Mouse (Mus musculus) cerebellum, postnatal 25 days (tissue): ENCODE results near the gene Bud23.
A peak's percentile ranks its signal among the peaks of the same experiment; 100 is the strongest.
"Not testable (repeated sequence)": the region's sequence is repeated elsewhere in the genome, so short reads cannot be mapped to it uniquely, and the experiment has no call there.

Source experiments
- DNase-seq, 2 experiments: peaks; one replicate each; pipeline ENCODE4 v3.0.0; 2021; ENCODE audit warnings: mixed read lengths in 2 of 2

The Bud23 gene

DNA sequence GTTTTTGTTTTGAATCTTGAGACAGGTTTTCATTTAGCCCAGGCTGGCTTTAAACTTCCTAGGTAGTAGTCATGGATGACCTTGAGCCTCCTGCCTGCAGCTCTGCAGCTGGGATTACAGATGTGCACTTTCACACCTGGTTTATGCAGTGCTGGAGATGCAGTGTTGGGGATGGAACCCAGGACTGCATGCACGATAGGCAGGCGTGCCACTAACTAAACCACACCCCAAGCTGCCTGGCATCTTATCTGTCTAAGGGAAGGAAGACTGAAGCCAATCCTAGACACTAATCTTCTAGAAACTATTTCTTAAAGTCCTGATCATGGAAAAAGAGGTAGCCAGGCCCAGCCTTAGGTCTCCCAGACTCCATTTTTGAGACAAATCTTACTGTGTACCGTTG lies 5.7 kb upstream of the Bud23 start:
- DNase-seq: no peak

DNA sequence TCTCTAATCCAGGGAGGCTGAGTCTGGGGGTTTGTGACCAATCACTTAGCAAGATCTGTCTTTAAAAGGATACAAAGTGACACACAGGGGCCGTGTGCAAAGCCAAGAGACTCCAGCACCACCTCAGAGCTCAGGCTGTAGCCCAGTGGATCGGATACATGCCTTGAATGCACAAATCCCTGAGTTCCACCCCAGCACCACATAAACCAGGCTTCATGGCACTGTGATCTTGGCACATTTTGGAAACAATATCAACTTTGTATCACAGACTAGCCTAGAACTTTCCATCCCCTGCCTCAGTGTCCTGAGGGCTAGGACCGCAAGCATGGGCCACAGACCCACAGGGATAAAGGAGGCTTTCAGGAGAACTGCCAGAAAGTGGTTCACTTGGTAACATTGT lies 1.2 kb upstream of the Bud23 start:
- no peak for DNase-seq

DNA sequence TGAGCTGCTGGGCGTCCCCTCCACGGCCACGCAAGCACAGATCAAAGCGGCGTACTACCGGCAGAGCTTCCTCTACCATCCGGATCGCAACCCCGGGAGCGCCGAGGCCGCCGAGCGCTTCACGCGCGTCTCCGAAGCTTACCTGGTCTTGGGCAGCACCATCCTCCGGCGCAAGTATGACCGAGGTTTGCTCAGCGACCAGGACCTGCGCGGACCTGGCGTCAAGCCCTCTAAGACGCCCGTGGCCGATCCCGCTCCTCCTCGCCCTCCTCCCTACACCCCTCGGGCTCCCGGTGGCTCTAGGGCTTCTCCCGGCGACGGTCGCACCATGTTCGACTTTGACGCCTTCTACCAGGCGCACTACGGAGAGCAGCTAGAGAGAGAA lies 385 bp downstream of the Bud23 start:
- DNase-seq: no peak

DNA sequence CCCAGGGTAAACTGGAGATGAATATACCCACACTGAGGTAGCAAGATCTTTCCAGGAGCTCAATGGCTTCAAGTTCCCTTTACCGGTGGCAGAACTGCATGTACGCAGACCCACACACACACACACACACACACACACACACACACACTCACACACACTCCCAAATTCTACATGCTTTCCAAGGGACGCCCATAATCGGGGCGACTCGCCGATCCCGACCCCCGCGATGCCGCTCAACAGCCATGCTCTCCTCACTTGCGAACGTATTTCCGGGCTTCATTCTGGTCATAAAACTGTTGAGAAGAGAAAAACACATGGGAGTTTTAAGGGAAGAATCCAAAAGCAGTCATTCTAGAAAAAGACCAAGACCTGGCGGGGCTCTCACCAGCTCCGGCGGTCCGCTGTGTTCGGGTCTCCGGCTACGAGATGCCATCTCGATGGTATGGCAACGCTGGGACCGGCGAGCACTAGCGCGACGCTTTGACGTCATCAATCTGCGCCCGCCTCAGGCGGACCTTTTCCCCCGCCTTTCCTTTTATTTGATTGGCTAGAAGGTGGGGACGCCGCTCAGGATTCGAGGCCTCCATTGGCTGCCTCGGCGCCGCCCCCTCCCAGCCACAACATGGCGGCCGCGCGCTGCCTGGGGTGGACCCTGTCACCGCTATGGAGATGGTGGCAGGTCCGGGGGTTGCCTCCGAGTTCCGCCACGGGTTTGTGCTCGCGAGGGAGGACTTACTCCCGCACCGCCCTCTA lies 954 bp downstream of the Bud23 start, which contains the start of gene Dnajc30:
Dnajc30 (plus strand) TSS at position 574 of the 753 bp plus-strand sequence.
- DNase-seq: peak; percentile 99

DNA sequence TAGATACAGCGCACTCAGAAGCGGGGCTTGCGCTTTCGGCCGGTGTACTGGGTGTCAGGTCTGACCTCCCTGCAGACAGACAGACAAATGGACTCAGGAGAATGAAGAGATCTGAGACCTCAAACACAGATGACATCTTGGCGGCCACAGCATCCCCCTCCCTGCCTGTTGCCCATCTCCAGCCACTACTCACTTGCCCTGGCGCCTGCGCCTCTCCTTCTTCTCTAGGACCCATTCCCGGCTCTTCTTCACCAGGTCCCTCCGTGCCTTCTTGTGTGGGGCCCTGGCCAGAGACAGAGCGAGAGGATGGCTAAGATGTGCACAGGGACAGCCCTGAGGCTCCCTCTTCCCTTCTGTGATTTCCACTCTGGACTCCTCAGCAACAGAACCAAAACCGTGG lies 11.4 kb downstream of the Bud23 start:
- DNase-seq: no peak

DNA sequence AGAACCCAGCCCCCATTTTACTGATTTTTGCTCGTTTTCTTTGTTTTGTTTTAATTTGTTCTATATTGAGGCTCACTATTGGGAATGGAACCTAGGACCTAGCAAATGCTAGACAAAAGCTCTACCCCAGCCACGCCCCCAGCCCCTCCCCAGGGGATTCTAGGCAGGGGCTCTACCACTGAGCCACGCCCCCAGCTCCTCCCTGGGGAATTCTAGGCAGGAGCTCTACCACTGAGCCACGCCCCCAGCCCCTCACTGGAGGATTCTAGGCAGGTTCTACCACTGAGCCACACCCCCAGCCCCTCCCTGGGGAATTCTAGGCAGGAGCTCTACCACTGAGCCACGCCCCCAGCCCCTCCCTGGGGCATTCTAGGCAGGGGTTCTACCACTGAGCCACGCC lies 15.5 kb downstream of the Bud23 start:
- DNase-seq: not testable (repeated sequence)

DNA sequence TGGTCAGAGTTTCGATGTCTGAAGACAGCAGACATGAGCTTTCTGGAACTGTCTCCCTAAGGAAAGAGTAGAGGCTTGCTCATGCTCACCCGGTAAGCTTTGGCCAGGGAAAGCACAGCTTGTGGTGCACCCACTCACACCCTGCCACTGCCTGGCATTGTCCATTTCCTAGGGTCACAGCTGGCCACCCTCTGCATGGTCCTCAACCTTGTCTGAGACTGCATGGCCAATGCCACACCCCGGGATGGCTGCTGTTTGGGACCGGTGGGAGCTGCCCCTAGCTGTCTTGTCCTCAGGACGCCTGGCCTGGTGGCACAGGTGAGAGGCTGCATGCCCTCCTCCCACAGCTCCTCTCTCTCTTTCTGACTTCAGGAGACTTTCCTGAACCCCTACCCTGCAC lies 16.2 kb downstream of the Bud23 start:
- DNase-seq: no peak

DNA sequence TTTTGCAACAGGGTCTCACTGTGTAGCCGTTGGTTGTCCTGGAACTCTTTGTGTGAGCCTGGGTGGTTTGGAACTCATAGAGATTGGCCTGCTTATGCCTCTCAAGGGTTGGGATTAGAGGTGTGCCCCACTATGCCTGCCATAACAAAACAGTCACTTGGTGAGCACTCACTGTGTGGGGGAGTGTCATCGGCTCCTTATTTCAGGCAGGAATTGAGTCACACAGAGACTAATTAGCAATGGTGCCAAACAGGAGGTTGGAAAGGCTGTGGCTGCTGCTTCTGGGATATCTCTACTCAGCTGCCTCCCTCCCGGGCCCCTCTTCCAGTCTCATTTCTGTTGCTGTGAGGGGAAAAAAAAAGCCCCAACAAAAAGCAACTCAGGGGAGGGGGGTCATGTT lies 20.2 kb downstream of the Bud23 start:
- no peak for DNase-seq

DNA sequence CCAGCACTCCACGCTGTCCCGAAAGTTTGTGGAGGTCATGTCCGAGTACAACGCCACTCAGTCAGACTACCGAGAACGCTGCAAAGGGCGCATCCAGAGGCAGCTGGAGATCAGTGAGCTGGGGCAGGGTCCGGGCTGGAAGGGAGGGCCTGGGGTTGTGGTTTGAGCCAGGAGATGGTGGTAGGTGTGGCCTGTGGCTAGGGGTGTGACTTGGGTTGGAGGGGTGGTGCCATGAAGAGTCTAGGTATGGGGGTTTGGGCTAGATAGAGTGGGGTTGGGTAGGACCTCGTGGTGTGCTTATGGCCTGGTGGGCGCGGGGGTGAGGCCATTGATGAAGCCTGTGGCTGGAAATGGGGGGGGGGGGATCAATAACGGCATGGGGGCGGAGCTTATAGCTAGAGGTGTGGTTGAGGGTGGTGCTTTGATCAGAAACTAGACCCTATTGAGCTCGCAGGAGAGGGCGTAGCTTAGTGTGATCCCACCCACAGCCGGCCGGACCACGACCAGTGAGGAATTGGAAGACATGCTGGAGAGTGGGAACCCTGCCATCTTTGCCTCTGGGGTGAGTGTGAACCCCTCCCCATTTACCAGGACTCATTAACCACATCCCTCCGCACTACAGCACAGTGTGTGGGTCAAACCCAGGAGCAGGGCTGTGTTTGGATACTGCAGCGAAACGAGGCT lies 22.5 kb downstream of the Bud23 start:
- no peak for DNase-seq

DNA sequence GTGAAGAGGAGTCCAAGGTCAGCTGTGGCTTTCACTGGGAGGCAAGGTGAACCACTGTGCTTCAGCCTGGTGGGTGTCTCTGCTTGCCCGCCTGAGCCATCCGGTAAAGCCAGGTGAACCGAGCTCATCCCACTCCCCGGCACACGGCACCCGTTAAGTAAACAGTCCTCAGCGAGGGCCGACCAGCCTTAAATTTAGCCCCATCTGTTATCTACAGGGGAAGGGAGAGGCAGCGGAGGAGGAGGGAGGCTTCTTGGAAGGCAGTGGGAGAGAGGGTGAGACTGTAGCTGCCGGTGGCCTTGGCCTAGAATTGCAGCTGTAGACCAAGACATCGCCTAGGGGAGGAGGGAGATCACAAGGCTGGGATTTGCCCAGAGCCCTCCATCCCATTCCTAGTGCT lies 24.0 kb downstream of the Bud23 start:
- DNase-seq: no peak

DNA sequence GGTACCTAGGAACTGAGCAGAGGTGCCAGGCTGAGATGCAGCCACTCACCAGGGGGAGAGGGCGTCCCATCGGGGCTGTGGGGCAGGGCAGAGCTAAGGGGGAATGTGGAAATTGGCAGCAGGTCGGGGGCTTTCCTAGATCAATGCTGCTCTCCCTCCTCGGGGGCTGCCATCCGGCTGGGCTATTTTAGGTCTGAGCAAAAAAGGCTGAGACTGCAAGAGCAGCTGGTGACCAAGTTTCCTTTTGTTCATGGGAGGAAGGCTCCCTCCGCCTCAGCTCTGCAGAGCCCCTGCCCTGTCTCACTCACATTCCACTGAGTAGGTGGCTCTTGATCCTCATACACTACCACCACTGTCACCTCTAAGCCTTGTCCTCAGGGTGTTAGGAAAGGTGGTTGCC lies 24.7 kb downstream of the Bud23 start:
- no peak for DNase-seq

DNA sequence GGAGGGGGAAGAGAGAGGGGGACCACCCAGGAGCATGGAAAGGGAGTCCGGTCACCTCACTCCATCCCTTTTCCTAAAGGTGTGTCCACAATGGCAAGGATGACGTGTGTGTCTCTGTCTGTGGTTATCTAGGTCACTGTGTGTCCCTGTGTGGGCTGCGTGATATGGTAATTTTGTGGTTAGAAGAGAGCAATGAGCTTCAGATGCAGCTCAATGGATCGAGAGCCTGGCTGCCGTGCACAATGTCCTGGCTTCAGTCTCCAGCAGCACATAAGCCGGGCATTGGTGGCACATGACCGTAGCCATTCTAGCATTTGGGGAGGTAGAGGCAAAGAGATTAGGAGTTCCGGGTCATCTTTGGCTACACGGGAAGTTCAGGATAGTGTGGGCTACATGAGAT lies 25.2 kb downstream of the Bud23 start:
- DNase-seq: no peak

DNA sequence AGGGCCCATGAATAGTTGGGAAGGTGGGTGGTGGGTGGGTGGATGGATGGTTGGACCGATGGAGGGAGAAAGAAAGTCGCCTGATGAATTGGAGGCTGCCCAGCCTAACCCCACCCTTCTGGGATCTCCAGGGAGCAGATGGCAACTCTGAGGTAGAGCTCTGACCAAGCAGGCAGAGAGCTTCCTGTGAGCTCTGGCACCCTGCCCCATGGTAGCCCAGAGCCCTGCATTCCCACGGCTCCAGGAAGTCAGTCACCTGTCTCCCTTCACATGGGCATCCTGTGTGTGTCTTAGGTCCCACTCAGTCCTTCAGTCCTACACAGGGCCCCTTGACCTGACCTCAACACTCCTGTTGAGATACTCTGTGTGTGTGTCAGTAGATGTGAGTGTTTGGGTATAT lies 26.8 kb downstream of the Bud23 start:
- peak; percentile 59 to 71 for DNase-seq

DNA sequence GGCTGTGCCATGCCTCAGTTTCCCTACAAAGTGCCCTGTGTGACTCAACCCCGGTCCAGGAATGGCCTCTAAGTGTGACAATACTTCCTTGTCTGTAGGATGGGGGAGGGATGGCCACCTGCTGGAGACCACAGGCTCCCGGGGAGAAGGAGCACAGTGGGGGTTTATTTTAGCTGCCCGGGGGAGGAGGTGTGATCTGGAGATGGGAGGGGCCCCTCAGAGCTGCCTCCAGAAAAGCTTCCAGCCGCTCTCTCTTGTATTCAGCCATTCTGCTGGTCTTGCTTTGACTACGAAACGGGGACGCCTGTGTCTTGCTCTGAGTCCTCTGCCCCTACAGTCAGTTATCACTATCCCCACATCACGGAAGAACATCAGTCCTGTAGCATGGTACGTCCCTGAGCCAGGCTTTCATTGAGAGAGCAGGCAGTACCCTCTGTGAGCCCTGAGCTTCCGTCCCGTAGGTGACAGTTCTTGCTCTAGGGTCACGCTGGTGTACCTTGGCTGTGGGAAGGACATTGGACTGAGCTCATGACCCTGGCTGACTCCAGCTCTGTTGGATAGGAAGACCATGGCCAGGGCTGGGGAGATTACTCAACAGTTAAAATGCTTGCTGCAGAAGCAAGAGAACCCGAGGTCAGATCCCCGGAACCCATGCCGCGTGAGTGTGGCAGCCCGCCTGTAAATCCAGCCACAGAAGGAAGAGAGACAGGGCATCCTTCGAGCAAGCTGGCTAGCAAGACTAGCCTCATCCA lies 29.0 kb downstream of the Bud23 start:
- DNase-seq: no peak

DNA sequence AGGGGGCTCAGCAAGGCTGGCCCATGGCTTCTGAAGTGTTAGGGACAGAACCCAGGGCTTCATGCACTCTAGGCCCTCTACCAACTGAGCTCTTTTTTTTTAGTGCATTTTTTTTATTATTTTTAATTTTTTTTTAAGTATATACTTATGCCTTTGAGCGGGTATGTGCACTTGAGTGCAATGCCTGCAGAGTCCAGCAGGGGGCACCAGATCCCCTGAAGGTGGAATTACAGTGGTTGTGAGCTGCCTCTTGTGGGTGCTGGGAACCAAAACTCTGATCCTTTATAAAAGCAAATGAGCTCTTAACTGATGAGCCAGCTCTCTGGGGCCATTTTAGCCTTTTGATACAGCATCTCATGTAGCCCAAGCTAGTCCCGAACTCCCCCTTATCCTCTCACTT lies 30.2 kb downstream of the Bud23 start:
- DNase-seq: no peak

DNA sequence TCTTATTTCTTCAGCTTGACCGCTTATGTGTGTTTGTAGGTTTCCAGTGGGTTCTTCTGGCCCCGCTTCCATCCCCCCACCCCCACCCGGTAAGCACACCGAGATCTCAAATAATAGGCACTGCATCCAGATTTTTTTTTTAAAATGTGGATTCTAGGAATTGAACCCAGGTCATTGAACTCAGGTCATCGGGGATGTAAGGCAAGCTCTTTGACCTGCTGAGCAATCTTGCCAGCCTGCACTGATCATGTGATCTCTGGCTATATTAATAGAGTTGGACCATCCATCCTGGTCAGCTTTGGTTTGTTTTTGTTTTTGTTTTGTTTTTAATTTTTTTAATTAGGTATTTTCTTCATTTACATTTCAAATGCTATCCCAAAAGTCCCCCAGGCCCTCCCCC lies 32.2 kb downstream of the Bud23 start:
- no peak for DNase-seq

DNA sequence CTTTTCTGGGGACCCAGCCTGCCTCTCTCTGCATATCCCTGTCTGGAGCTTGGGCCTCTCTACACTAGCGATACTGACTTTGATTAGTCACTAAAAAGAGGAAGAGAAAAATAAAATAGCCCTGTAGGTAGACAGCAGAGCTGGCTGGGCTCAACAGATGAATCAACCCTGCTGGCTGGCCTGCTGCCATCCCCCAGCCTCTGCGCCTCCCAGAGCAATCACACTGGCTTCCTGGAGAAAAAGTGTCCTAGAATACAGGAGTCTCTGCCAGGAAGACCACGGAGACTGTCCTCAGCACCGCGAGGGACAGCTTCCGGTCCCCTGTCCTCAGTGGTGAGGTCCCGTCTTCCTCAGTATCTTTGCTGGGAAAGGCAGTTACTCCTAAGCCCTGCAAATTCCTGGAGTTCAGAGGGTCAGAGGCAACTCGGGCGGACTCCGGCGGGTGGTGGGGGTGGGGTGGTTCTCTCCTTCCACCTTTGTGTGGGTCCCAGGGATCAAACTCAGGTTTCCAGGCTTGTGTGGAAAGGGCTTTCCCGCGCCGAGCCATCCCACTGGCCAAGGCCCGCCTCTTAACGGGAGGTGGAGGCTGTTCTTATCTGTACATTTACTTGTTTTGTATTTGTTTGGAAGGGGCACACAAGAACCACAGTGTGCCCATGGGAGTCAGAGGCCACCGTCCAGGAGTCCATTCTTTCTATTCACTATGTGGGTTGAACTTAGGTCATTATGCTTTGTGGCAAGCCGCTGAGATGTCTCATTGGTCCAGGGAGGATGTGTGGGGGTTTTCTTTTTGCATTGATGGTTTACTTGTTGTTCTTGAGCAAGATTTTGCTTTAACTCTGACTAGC lies 35.5 kb downstream of the Bud23 start:
- DNase-seq: peak; percentile 82 to 91

DNA sequence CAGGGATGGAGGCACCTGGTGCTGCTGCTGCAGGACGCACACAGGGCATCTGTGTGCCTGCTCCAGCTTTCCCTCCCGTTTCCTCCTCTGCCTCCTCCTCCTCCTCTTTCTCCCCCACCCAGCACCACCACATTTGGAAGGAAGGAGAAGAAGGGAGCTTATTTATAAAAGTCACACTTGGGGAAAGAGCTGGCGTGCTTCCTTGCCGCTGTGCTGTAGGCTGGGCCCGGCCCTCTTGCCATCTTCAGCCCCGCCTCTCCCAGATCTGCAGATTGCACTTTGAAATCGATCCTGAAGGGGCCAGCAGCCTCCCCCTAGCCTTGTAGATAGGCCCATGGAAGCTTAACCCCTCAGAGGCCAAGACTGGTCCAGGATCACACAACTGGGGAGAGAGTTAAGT lies 38.9 kb downstream of the Bud23 start:
- no peak for DNase-seq

DNA sequence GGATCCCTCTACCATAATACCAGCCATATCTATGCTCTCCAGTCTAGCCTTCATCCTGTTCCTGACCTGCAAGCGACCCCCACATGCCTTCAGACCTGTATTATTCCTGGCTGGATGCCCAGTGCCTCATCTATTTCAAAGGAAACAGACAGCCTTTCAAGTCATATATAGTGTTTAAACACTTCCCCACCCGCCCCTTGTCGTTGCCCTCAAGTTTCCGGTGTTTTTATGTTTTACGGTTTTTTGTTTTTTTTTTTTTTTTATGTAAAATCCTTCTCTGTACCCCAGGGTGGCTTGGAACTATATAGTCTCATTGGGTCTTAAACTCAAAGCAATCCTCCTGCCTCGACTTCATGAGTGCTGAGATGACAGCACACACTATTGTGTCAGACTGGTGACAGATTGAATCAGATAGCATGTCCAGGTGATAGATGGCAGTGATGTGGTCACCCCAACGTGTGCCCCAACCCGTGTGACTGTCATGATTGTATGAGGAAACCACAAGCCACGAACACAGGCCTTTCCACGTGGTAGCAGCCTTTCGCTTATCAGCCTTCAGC lies 40.0 kb downstream of the Bud23 start:
- DNase-seq: no peak

DNA sequence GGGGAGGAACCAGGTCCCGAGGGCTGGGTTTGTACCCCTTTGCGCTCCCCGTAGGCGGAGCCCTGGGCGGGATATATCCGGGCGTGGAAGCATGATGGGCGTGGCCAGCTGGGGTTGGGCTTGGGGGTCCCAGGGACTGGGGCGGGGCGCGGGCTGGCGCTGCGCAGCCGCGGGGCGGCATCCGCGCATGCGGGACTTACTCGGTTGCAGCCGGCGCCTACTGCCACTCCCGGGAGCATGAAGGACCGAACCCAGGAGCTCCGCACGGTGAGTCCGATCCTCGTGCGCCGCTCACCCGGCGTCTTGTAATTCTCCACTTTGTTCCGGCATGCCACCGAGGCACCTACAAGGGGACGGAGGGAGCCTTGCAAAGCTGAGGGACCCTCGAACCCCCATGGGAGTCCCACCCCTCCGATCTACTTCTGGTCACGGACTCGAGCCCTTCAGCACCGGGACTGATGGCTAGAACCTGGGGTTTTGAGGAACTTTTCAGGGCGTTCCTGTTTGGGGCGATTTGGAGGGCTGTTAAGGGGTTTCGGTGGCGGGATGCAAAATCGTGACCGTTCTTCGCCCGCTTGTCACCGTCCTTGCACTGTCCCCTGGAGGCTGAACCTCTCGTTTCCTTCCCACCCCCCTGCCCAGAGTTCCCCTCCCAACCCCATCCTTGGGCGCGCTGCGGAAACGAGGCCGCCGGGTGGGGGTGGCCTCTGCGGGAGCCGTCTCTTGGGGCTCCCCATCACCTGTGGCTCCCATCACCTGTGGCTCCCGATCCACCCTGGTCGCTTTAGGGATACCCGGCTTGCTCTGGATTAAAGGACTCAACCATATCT lies 41.2 kb downstream of the Bud23 start, which contains the start of gene Stx1a:
Stx1a (plus strand) TSS at position 139 of the 830 bp plus-strand sequence.
- DNase-seq: peak; percentile 68 to 79

DNA sequence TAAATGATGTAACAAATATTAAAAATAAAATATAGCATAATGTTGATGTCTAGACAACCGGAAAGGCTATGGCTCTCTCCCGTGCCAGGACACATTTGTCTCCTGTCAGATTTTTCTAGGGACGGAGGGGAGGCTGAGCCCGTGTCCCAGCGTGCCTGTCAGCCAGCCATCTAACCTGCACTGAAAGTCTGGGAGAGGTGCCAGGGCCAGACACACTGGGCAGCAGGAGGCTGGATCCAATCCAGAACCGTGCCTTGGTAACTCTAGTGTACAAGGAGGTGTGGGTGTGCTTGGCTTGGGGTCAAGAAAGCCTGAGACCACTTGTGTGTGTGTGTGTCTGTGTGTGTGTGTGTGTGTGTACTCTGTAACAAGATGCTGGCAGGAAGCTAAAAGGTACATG lies 42.9 kb downstream of the Bud23 start:
- DNase-seq: peak; percentile 95 to 98
